Mouse (Mus musculus) lung, embryonic 15.5 days (tissue): ENCODE results near the gene Ntmt1. TPM values are rescaled to one million over a fixed set of nuclear protein-coding genes. Genes with fewer than 3 reads are reported as not detected.

Experiments
- ATAC-seq: fragments of 200-750 bp; cut with Nextera tagmentation; 2 replicates; pipeline ENCODE4 v1.8.0; 2017; ENCODE audit warnings: moderate number of reproducible peaks, borderline replicate concordance; ENCODE audit not compliant: low FRiP score, low TSS enrichment; ENCODE audit errors: extremely low read depth
- H3K27ac ChIP-seq: fragments of 300-500 bp; sonication (generic); 2 replicates; pipeline ENCODE4 v1.5.1; 2015; ENCODE audit warnings: moderate library complexity, mild to moderate bottlenecking, inconsistent platforms
- H3K27me3 ChIP-seq: fragments of 300-500 bp; sonication (generic); 2 replicates; pipeline ENCODE4 v1.6.1; 2015; ENCODE audit warnings: inconsistent platforms
- H3K36me3 ChIP-seq: fragments of 300-500 bp; sonication (generic); 2 replicates; pipeline ENCODE4 v1.6.1; 2015; ENCODE audit warnings: inconsistent platforms
- H3K4me1 ChIP-seq: fragments of 300-500 bp; sonication (generic); 2 replicates; pipeline ENCODE4 v1.6.1; 2015; ENCODE audit warnings: inconsistent platforms
- H3K4me2 ChIP-seq: fragments of 300-500 bp; sonication (generic); 2 replicates; pipeline ENCODE4 v1.6.1; 2015; ENCODE audit warnings: inconsistent platforms, mild to moderate bottlenecking, moderate library complexity
- H3K4me3 ChIP-seq: fragments of 300-500 bp; sonication (generic); 2 replicates; pipeline ENCODE4 v1.5.1; 2015; ENCODE audit warnings: mild to moderate bottlenecking, inconsistent platforms
- H3K9ac ChIP-seq: fragments of 300-500 bp; sonication (generic); 2 replicates; pipeline ENCODE4 v1.6.1; 2015; ENCODE audit warnings: inconsistent platforms
- H3K9me3 ChIP-seq: fragments of 300-500 bp; sonication (generic); 2 replicates; pipeline ENCODE4 v1.6.1; 2016; ENCODE audit warnings: inconsistent platforms
- WGBS: fragments of 180-500 bp; shearing (Covaris S2); methylation state at CpG from one replicate; pipeline ENCODE4 v1.1.7; 2015; 5-methylcytosine and 5-hydroxymethylcytosine counted together
- polyA plus RNA-seq: library from polyadenylated mRNA; unstranded; fragments of >200 nt; fragmentation: Nextera tagmentation; extraction: Ambion mirVana; gene quantifications from 2 replicates; pipeline ENCODE4 v1.2.1, GENCODE M21; 2015

Gene Ntmt1
- polyA plus RNA-seq, 1 experiment from 2014 or later: 82.9 TPM

DNA sequence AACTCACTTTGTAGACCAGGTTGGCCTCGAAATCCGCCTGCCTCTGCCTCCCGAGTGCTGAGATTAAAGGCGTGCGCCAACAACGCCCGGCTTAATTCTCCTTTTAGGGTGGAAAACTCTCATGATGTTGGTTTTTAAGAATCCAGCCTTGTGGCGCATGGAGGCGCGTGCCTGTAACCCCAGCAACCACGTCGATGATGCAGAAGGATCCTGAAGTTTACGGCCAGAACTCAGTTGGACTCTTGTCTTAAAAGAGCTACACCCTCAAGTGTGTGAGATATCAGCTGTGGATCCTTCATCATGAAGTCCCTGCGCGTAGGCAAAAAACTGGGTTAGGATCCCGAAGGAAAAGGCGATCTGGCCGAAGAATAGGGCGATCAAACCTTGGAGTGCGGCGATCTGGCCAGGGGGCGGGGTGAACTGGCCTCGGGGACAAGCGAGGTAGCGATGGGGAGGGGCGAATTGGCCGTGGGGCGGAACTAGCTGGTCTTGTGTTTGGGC lies 429 bp upstream of the Ntmt1 start:
- peak overlapping the region; percentile 68 for H3K4me3 ChIP-seq
- H3K9me3 ChIP-seq: no peaks in the 10 kb centered on the region
- ATAC-seq: peak; percentile 35; the same call in 1 of the 2 replicates
- peaks cover 35% of the 10 kb centered on the region for H3K4me1 ChIP-seq
- peak overlapping the region; percentile 50 for H3K9ac ChIP-seq
- H3K27ac ChIP-seq: peak overlapping the region; percentile 70
- 8% methylated on average over 28 of the region's 28 CpGs for WGBS
- H3K36me3 ChIP-seq: no peaks in the 10 kb centered on the region
- peaks cover 5% of the 10 kb centered on the region; the same call in 1 of the 2 replicates for H3K27me3 ChIP-seq
- peak overlapping the region; percentile 87 for H3K4me2 ChIP-seq

DNA sequence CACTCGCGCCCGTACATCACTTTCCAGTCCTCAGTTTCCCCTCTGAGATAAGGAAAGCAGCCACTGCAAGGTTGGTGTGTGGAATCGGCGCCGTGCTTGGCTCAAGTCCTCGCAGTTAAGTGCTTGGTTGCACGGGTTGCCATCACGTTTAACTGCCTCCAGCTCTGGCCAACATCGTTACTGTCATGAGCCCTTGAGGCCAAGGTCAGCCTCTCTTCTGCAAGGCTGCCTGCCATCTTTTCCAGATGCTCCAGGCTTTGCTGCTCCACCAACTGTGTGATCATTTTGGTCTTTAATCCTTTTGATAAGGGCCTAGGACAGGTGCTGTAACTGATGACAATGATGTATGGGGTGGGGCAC lies 650 bp downstream of the Ntmt1 start:
- no peaks in the 10 kb centered on the region for H3K27me3 ChIP-seq
- peaks cover 35% of the 10 kb centered on the region for H3K4me1 ChIP-seq
- H3K9me3 ChIP-seq: no peaks in the 10 kb centered on the region
- H3K4me3 ChIP-seq: peak overlapping the region; percentile 68
- no peak for ATAC-seq
- peak overlapping the region; percentile 64 for H3K27ac ChIP-seq
- peak overlapping the region; percentile 87 for H3K4me2 ChIP-seq
- peaks cover 8% of the 10 kb centered on the region for H3K36me3 ChIP-seq
- under 1% methylated on average over 10 of the region's 10 CpGs for WGBS
- peak overlapping the region; percentile 70 for H3K9ac ChIP-seq

DNA sequence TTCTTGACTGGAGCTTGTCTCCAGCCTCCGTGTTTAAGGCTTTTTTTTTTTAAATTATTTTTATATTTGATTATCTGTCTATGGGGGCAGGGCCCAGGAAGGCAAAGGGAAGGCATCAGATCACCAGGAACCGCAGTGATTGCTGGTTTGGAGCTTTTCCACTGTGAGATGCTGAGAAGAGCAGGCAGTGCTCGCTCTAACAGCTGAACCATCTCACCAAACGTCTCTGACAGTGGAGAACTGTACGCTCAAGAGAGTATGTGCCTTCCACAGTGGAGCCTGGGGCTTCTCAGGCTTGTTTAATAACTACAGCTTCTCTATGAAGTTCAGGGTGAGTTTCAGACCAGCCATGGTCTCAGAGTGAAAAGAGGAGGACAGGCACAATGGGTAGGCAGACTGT lies 1.9 kb downstream of the Ntmt1 start:
- Histone ChIP-seq H3K4me3 (no peak overlapping the region), H3K4me2 (peak overlapping the region; percentile 5; the same call in 1 of the 2 replicates), H3K36me3 (peaks cover 16% of the 10 kb centered on the region), H3K27me3 (no peaks in the 10 kb centered on the region), H3K27ac (0 out of 2 replicates have a peak overlapping the region, but pooled peaks have one; percentile 1), H3K9me3 (no peaks in the 10 kb centered on the region), H3K9ac (no peak overlapping the region), H3K4me1 (peaks cover 35% of the 10 kb centered on the region)
- 37% methylated on average over 5 of the region's 5 CpGs for WGBS
- ATAC-seq: no peak

DNA sequence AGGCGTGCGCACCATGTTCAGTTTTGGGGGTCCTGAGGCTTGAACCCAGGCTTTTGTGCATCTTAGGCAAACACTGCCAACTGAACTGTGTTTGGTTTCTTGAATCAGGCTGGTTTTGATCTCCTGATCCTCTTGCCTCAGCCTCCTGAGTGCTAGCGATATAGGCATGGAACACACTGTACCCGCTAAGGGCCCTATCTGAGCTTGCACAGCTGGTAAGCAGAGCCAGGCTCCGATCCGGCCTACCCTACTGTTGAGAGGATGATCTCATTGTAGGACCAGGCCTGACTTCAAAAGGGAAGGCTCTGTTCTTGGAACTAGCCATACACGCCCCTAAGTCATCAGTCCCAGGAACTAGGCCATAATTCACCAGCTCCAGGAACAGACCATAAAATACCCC lies 2.9 kb downstream of the Ntmt1 start:
- Histone ChIP-seq H3K36me3 (peaks cover 26% of the 10 kb centered on the region), H3K27me3 (no peaks in the 10 kb centered on the region), H3K4me3 (no peak overlapping the region), H3K9me3 (no peaks in the 10 kb centered on the region), H3K9ac (no peak overlapping the region), H3K4me1 (peaks cover 35% of the 10 kb centered on the region), H3K27ac (no peak overlapping the region), H3K4me2 (no peak overlapping the region)
- WGBS: 84% methylated on average over 7 of the region's 7 CpGs
- no peak for ATAC-seq

DNA sequence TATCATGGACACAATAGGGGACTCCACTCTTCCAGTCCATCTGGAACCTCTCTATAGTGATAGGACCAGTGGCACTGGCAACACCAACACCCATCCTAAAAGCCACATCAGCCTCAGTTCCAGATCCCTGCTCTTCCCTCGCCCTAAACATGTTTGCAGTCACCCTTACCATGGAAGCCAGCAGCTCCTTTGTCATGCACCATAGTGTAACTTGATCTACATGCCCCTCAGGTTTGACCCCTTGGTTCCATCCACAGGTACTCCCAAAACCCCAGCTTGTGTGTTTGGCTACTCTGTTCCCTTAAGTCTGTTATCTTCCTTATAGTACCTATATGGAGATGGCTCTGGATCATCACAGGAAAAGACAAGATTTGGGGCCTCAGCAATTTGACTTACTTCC lies 8.8 kb downstream of the Ntmt1 start:
- 85% methylated on average over 1 of the region's 1 CpGs for WGBS

DNA sequence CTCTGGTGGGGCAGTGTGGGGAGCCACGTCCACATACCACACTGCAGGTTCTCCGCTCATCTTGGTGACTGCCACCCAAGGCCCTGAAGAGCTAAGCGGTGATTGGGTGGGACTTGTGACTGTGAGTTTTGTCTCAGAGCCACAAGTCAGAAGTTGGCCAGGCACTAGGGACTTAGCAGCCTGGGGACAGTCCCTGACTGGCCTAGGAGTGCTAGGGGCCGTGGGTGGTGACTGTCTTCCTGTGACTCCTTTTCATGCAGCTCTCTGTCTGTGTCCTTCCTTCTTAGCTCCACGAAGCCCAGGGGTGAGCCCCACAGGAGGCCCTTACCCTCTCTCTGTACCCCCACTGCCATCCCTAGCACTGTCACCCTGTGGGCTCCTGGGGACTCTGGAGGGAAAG lies 12.2 kb downstream of the Ntmt1 start:
- no peak overlapping the region for H3K4me2 ChIP-seq
- 92% methylated on average over 5 of the region's 5 CpGs for WGBS
- no peak overlapping the region for H3K4me3 ChIP-seq
- ATAC-seq: no peak
- no peaks in the 10 kb centered on the region for H3K9me3 ChIP-seq
- H3K4me1 ChIP-seq: peaks cover 28% of the 10 kb centered on the region
- H3K9ac ChIP-seq: no peak overlapping the region
- no peaks in the 10 kb centered on the region for H3K27me3 ChIP-seq
- peaks cover 72% of the 10 kb centered on the region for H3K36me3 ChIP-seq
- H3K27ac ChIP-seq: no peak overlapping the region

More for the DNA sequence above, 8.8 kb downstream of the Ntmt1 start:
- Histone ChIP-seq H3K4me1 (0 out of 2 replicates have a peak, but pooled peaks cover 6% of the 10 kb centered on the region), H3K9me3 (no peaks in the 10 kb centered on the region), H3K9ac (no peak overlapping the region), H3K4me2 (no peak overlapping the region), H3K27me3 (no peaks in the 10 kb centered on the region), H3K27ac (no peak overlapping the region), H3K4me3 (no peak overlapping the region), H3K36me3 (peaks cover 59% of the 10 kb centered on the region)
- no peak for ATAC-seq

DNA sequence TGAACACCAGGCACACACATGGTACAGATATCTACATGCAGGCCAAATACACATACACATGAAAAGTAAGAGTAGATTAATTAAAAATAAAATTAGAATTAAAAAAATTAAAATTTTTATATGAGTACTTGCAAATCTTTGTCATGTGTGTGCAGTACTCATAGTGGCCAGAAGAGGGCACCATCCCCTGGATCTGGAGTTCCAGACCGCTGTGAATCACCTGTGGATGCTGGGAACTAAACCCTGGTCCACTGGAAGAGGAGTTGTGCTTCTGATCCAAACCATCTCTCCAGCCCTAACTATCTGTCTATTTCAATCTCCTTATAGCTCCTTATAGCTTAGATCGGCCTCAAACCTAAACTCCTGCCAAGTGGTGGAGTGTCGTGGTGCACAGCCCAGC lies 13.4 kb downstream of the Ntmt1 start:
- no peak overlapping the region for H3K4me2 ChIP-seq
- no peaks in the 10 kb centered on the region for H3K9me3 ChIP-seq
- no peaks in the 10 kb centered on the region for H3K27me3 ChIP-seq
- WGBS: 94% methylated on average over 3 of the region's 3 CpGs
- ATAC-seq: no peak
- H3K4me3 ChIP-seq: no peak overlapping the region
- H3K36me3 ChIP-seq: peaks cover 72% of the 10 kb centered on the region
- H3K27ac ChIP-seq: no peak overlapping the region
- H3K9ac ChIP-seq: no peak overlapping the region
- H3K4me1 ChIP-seq: peaks cover 28% of the 10 kb centered on the region

DNA sequence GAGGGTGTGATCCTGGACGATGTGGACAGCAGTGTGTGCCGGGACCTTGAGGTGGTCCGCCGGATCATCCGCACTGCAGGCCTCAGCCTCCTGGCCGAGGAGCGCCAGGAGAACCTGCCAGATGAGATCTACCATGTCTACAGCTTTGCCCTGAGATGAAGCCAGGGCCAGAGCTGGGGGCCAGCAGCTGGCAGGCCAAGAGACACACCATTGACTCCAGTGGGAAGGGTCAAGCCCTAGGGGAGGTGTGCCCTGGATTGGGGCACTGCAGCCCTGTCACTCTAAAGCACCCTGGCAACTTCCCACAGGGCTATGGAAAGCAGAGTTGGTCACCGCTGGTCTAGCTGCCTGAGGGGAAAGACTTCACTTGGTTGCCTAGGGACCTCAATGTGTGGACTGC lies 14.8 kb downstream of the Ntmt1 start:
- Histone ChIP-seq H3K27me3 (no peaks in the 10 kb centered on the region), H3K27ac (peak overlapping the region; percentile 75), H3K9me3 (no peaks in the 10 kb centered on the region), H3K36me3 (peaks cover 73% of the 10 kb centered on the region), H3K4me2 (no peak overlapping the region), H3K4me3 (no peak overlapping the region), H3K4me1 (peaks cover 38% of the 10 kb centered on the region), H3K9ac (no peak overlapping the region)
- ATAC-seq: no peak
- 84% methylated on average over 8 of the region's 8 CpGs for WGBS

DNA sequence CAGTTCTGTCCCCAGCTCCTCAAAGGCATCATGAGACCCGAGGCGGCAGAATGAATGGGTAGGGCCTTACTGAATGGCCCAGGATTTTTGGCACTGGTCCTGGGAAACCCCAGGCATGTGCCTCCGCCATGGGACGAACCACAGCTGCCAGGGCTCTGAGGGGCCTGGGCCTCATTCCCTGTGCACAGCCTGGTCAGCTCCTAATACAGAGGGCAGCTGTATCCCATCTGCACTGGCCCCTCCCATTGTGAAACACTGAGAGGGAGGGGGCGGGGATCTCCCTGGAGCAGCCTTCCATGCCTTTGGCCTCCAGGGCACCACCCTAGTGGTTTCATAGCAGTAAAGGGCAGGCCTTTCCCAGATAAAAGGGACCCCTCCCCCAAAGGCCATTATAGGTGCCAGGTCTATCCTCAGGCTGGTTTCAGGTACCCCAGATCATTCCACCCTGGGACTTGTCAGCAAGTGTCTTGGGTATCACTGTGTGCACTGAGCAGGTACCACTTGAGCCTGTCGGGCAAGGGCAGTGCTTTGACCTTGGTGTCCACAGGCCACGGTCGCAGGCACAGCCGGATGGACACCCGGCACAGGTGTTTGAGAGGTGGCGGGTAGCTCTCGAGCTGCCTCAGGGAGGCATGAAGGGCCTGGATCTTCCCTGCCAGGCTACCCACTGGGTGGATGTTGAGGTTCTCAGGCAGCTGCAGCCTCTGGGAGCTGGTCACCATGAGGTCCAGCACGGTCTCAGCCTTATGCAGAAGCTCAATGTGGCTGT lies 15.9 kb downstream of the Ntmt1 start:
- Histone ChIP-seq H3K9ac (no peak overlapping the region), H3K36me3 (peaks cover 73% of the 10 kb centered on the region), H3K27ac (peak overlapping the region; percentile 75), H3K4me3 (no peak overlapping the region), H3K9me3 (no peaks in the 10 kb centered on the region), H3K4me1 (peaks cover 43% of the 10 kb centered on the region), H3K27me3 (no peaks in the 10 kb centered on the region), H3K4me2 (no peak overlapping the region)
- peak; percentile 88 for ATAC-seq
- WGBS: 60% methylated on average over 13 of the region's 13 CpGs

DNA sequence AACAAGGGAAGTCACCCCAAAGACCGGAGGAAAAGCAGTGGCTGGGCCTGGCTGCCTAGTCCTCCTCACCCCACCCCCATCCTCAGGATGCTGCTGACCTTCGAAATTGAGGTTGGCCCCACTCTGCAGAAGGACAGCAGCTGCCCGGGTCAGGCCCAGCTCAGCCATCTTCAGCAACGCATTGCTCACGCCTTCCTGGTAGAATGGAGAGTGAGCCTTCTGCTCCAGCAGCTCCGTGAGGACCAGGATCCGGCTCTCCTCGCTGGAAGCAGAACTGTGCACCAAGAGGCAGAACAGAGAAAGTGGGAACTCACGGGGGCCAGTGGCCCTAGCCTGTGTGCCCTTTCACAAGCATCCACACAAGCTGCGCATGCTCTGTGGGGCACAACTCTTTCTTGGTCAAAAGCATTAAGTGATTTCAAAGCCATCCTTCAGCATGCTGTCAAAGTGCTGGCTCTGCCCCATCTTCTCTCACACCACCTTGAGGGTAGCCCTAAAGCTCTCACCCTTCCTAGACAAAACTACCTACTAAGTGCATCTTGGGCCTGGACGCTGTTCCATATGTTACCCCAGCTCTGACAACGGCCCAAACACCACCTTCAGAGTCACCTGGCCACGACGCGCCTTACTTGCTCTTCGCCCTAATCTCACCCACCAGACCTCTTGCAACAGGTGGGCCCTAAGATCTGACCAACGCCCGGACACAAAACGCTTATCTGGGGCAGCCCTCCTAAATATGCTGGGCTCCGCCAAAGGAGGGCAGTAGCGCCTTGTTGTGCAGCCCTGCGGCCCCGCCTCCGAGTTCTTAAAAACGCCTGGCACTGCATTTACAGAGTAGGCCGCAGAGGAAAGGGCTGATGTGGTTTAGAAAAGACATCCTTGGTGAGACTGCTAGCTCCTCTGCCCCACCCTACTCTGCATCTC lies 19.5 kb downstream of the Ntmt1 start:
- Histone ChIP-seq H3K9ac (peak overlapping the region; percentile 96), H3K36me3 (peaks cover 48% of the 10 kb centered on the region), H3K4me2 (peak overlapping the region; percentile 91), H3K9me3 (no peaks in the 10 kb centered on the region), H3K4me1 (peaks cover 35% of the 10 kb centered on the region), H3K4me3 (peak overlapping the region; percentile 99), H3K27ac (peak overlapping the region; percentile 57; the same call in 1 of the 2 replicates), H3K27me3 (no peaks in the 10 kb centered on the region)
- 28% methylated on average over 26 of the region's 26 CpGs for WGBS
- ATAC-seq: no peak

DNA sequence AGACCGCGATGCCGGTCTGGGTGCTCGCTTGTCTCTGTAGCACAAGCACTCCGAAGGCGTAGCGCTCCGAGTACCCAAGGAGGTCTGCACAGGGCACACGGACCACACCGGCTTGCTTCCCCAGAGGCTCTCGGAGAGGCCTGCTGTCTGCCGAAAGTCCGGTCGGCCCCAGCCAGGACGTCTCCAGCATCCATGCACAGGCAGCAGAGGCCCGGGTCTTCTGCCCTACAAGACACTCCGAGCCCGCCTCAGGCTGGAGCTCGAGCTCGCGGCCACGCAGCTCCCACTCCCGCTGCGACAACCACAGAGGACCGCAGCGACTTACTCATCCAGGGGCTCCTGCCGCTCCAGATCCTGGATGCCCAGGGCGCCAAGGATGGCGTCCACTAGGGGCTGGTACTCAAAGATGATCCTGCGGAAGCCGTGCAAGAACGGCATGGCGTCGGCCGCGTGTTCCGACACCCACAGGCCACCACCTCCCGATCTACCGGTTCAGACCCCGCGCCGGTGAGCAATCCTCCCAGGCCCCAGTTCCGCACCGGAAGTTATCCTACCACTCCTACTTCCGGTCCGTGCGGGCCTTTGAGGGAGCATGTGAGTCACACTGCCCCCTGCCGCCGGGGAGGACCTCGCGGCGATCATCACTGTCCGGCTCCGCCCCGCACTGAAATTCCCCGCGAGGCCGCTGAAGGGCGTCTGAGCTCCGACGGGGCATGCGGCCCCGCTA lies 20.3 kb downstream of the Ntmt1 start:
- H3K27ac ChIP-seq: peak overlapping the region; percentile 57
- peak overlapping the region; percentile 96 for H3K9ac ChIP-seq
- no peaks in the 10 kb centered on the region for H3K27me3 ChIP-seq
- H3K4me1 ChIP-seq: peaks cover 28% of the 10 kb centered on the region
- H3K4me2 ChIP-seq: peak overlapping the region; percentile 91
- H3K9me3 ChIP-seq: no peaks in the 10 kb centered on the region
- H3K4me3 ChIP-seq: peak overlapping the region; percentile 99
- under 1% methylated on average over 63 of the region's 63 CpGs for WGBS
- peaks cover 39% of the 10 kb centered on the region for H3K36me3 ChIP-seq
- peak; percentile 60; the same call in 1 of the 2 replicates for ATAC-seq
